Mouse (Mus musculus) liver, embryonic 14.5 days (tissue): ENCODE results near the gene 4930470P17Rik. TPM values are rescaled to one million over a fixed set of nuclear protein-coding genes. Genes with fewer than 3 reads are reported as not detected.

Experiments
- ATAC-seq: fragments of 200-750 bp; cut with Nextera tagmentation; 2 replicates; pipeline ENCODE4 v1.8.0; 2017; ENCODE audit warnings: moderate number of reproducible peaks, mild to moderate bottlenecking, moderate library complexity; ENCODE audit not compliant: insufficient read depth
- DNase-seq, 3 experiments: peaks; one replicate each; pipeline ENCODE4 v3.0.0-alpha.2; 2012 to 2013; ENCODE audit warnings: low read depth in 3 of 3, low spot score in 3 of 3
- H3K27ac ChIP-seq: fragments of 300-500 bp; sonication (generic); 2 replicates; pipeline ENCODE4 v1.5.1; 2014; ENCODE audit warnings: moderate library complexity, mild to moderate bottlenecking, control low read depth, inconsistent platforms
- H3K27me3 ChIP-seq: fragments of 300-500 bp; sonication (generic); 2 replicates; pipeline ENCODE4 v1.6.1; 2014; ENCODE audit warnings: mild to moderate bottlenecking, low read length, moderate library complexity; ENCODE audit not compliant: control insufficient read depth, insufficient read depth
- H3K36me3 ChIP-seq: fragments of 300-500 bp; sonication (generic); replicated peaks from 2 replicates; pipeline ENCODE4 v1.6.1; 2014; ENCODE audit warnings: low read depth; ENCODE audit not compliant: control insufficient read depth, insufficient read depth
- H3K4me1 ChIP-seq, 2 experiments: fragments of 200-500 bp in 1 of 2; fragments of 300-500 bp in 1 of 2; sonication (generic) in 1 of 2; replicated peaks; 2 replicates each; pipeline ENCODE4 v1.6.1; 2012 to 2014; ENCODE audit warnings: antibody characterized with exemption in 1 of 2, inconsistent platforms in 1 of 2, low read length in 1 of 2; ENCODE audit not compliant: control insufficient read depth in 2 of 2, insufficient read depth in 2 of 2
- H3K4me2 ChIP-seq: fragments of 300-500 bp; sonication (generic); 2 replicates; pipeline ENCODE4 v1.6.1; 2014; ENCODE audit warnings: low read depth, mild to moderate bottlenecking, control low read depth, moderate library complexity
- H3K4me3 ChIP-seq, 2 experiments: fragments of 200-500 bp in 1 of 2; fragments of 300-500 bp in 1 of 2; sonication (generic) in 1 of 2; 2 replicates each; pipeline ENCODE4 v1.5.1; 2012 to 2014; ENCODE audit warnings: low read depth in 2 of 2, low read length in 2 of 2, mild to moderate bottlenecking in 2 of 2, control low read depth in 1 of 2, inconsistent platforms in 1 of 2, moderate library complexity in 1 of 2; ENCODE audit not compliant: insufficient read depth in 1 of 2
- H3K9ac ChIP-seq: fragments of 300-500 bp; sonication (generic); replicated peaks from 2 replicates; pipeline ENCODE4 v1.6.1; 2014; ENCODE audit warnings: mild to moderate bottlenecking, control low read depth, moderate library complexity
- H3K9me3 ChIP-seq: fragments of 300-500 bp; sonication (generic); 2 replicates; pipeline ENCODE4 v1.6.1; 2016; ENCODE audit warnings: low read length, mixed read lengths; ENCODE audit not compliant: control insufficient read depth
- CTCF ChIP-seq: IDR thresholded peaks from 2 replicates; pipeline ENCODE4 v1.5.1; 2016; ENCODE audit warnings: antibody characterized with exemption, low read depth, control low read depth
- EP300 ChIP-seq: IDR thresholded peaks from 2 replicates; pipeline ENCODE4 v1.6.1; 2016; ENCODE audit warnings: antibody characterized with exemption, low read depth
- WGBS: fragments of 180-500 bp; shearing (Covaris S2); extraction: QIAGEN DNeasy Blood & Tissue Kit; methylation state at CpG from one replicate; pipeline ENCODE4 v1.1.7; 2014; ENCODE audit not compliant: insufficient replicate concordance; 5-methylcytosine and 5-hydroxymethylcytosine counted together
- polyA plus RNA-seq, 2 experiments: library from polyadenylated mRNA; depleted of rRNA in 1 of 2; stranded (reverse) in 1 of 2; unstranded in 1 of 2; fragments of >200 nt; fragmentation: Nextera tagmentation in 1 of 2; extraction: Ambion mirVana in 1 of 2; gene quantifications; 2 replicates each; pipeline versions ENCODE4 v1.2.1 to v1.2.3; 2012 to 2014

Gene 4930470P17Rik
- polyA plus RNA-seq, 2 experiments, result not detected

GRCm38 (mm10) chr2:170601171-170601570 is 646 bp downstream of the 4930470P17Rik start:
- 56% methylated on average over 5 of the region's 5 CpGs for WGBS
- Histone ChIP-seq H3K4me2 (no peak overlapping the region), H3K9me3 (no peaks in the 10 kb centered on the region; the same call in 1 of the 2 replicates), H3K4me1 (no peaks in the 10 kb centered on the region), H3K9ac (no peak overlapping the region), H3K4me3 (no peak overlapping the region), H3K27me3 (no peaks in the 10 kb centered on the region), H3K27ac (no peak overlapping the region), H3K36me3 (no peaks in the 10 kb centered on the region)
- no peak for ATAC-seq
- TF ChIP-seq CTCF (no peak; the same call in 1 of the 2 replicates), EP300 (no peak)
- DNase-seq, result no peak

- H3K9ac ChIP-seq, result no peak overlapping the region
- 6% methylated on average over 2 of the region's 2 CpGs for WGBS
- no peak overlapping the region for H3K27ac ChIP-seq
- H3K36me3 ChIP-seq, result no peaks in the 10 kb centered on the region
- H3K4me2 ChIP-seq, result no peak overlapping the region
- no peak for ATAC-seq
- no peak overlapping the region for H3K4me3 ChIP-seq
- H3K9me3 ChIP-seq, result no peaks in the 10 kb centered on the region
- TF ChIP-seq CTCF, result peak; percentile 57
- TF ChIP-seq EP300, result no peak
- no peak for DNase-seq
- no peaks in the 10 kb centered on the region for H3K27me3 ChIP-seq
- H3K4me1 ChIP-seq, result no peaks in the 10 kb centered on the region
Measured at GRCm38 (mm10) chr2:170597586-170597985, 4.2 kb downstream of the 4930470P17Rik start.

GRCm38 (mm10) chr2:170596726-170597125 is 5.1 kb downstream of the 4930470P17Rik start:
- no peaks in the 10 kb centered on the region for H3K27me3 ChIP-seq
- no CpG with 5 or more reads among the region's 1 CpGs for WGBS

GRCm38 (mm10) chr2:170592161-170592560 is 9.7 kb downstream of the 4930470P17Rik start:
- H3K27ac ChIP-seq, result no peak overlapping the region
- no peaks in the 10 kb centered on the region for H3K9me3 ChIP-seq
- H3K4me1 ChIP-seq, result no peaks in the 10 kb centered on the region
- no peaks in the 10 kb centered on the region for H3K27me3 ChIP-seq
- no peak overlapping the region for H3K4me2 ChIP-seq
- no peaks in the 10 kb centered on the region for H3K36me3 ChIP-seq
- no peak for DNase-seq
- WGBS, result 71% methylated on average over 6 of the region's 6 CpGs
- TF ChIP-seq CTCF (no peak), EP300 (no peak)
- H3K4me3 ChIP-seq, result no peak overlapping the region
- no peak overlapping the region for H3K9ac ChIP-seq
- no peak for ATAC-seq

More at GRCm38 (mm10) chr2:170596726-170597125, 5.1 kb downstream of the 4930470P17Rik start:
- ATAC-seq, result no peak
- Histone ChIP-seq H3K9ac (no peak overlapping the region), H3K27ac (no peak overlapping the region), H3K4me1 (no peaks in the 10 kb centered on the region), H3K4me2 (no peak overlapping the region), H3K4me3 (no peak overlapping the region), H3K36me3 (no peaks in the 10 kb centered on the region), H3K9me3 (no peaks in the 10 kb centered on the region)
- TF ChIP-seq CTCF (peak; percentile 48; the same call in 1 of the 2 replicates), EP300 (no peak)
- DNase-seq, result peak in 1 of 3 experiments; percentile 6

- H3K9ac ChIP-seq, result no peak overlapping the region
- DNase-seq (no peak), ATAC-seq (no peak)
- H3K4me2 ChIP-seq, result no peak overlapping the region
- H3K36me3 ChIP-seq, result no peaks in the 10 kb centered on the region
- TF ChIP-seq CTCF, result no peak
- TF ChIP-seq EP300, result no peak
- H3K27ac ChIP-seq, result no peak overlapping the region
- no peak overlapping the region for H3K4me3 ChIP-seq
- no peaks in the 10 kb centered on the region for H3K27me3 ChIP-seq
- no peaks in the 10 kb centered on the region for H3K9me3 ChIP-seq
- H3K4me1 ChIP-seq, result no peaks in the 10 kb centered on the region
- 69% methylated on average over 9 of the region's 9 CpGs for WGBS
Measured at GRCm38 (mm10) chr2:170588369-170588900, 13.4 kb downstream of the 4930470P17Rik start.
